Mouse (Mus musculus) c-Kit-negative CD71-positive TER-119-positive erythroid progenitor cells, embryonic 14.5 days (primary cell): Measurements from ENCODE around the gene Vps33a.
"Not testable (repeated sequence)": the region's sequence is repeated elsewhere in the genome, so short reads cannot be mapped to it uniquely, and the experiment has no call there.

Source experiments
- DNase-seq: peaks from one replicate; pipeline ENCODE4 v3.0.0-alpha.2; 2013; ENCODE audit warnings: low read depth, low spot score

Vps33a gene

DNA sequence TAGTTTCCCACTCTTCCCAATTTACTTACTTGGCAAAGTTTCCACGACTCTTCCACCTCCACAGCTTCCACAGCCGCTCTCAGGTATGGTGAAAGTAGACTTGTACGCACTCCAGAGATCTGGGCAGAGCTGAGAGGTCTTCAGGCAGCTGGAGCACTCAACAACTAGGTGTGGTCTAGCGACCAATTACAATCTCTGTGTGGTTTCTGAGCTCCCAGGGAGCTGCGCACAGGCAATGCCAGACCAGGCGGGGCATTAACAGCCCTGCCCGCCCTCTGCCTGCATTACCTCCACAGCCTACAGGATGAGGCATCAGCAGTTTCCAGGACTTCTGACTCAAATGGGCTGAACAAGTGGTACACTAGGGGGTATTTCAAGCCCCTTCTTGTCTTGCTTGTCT is 47.6 kb downstream of the Vps33a start, which contains the start of gene Gm49027:
Gm49027 (minus strand) TSS at position 208 of the 400 bp plus-strand sequence.
- no peak for DNase-seq

DNA sequence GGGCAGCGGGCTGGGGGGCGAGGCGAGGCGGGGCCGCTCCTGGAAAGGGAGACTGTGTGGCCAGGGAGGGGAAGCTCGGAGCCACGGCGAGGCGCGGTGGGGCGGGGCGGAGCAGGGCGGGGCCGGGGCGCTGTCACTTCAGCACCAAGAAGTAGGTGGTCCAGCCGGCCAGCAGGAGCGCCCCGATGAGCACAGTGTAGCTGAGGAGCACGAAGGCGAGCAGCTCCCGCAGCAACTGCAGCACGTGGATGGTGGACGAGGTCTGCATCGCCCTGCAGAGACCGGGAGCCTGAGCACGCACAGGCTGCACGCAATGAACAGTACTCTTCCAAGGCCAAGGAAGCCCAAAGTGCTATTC is 48.5 kb downstream of the Vps33a start:
- no peak for DNase-seq

DNA sequence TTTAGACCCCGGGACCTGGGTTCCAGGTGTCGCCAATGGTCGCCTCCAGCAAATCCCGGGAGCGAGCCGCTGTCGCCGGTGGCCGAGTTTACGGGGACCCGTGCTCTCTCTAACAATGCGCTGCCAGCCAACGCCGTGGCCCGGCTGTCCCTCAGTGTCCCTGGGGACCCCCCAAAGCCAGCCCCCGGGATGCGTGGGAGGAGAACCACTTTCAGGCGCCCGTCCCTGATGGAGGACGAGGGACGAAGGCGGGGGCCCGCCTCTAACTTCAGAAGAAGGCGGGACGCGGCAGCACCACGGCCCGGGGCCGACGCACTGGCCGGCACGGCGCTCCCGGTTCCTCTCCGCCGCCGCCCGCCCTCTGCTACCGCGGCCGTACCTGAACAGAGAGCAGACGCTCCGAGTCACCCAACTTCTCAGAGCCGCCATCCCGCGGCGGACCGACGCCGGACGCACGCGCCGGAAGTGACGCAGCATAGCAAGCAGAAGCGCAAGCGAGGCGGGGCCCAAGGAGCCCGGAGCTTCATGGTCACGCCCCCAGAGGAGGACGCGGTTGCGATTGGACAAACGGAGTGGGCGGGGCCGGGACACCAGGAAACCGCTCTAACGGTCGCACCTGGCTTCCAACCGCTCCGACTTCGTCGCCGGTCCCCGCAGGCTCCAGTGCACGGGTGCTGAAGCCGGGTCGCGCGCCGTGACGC is 49.0 kb downstream of the Vps33a start, which contains the start of gene Diablo:
Diablo (minus strand) TSS at position 485 of the 701 bp plus-strand sequence.
- DNase-seq: peak; percentile 98

DNA sequence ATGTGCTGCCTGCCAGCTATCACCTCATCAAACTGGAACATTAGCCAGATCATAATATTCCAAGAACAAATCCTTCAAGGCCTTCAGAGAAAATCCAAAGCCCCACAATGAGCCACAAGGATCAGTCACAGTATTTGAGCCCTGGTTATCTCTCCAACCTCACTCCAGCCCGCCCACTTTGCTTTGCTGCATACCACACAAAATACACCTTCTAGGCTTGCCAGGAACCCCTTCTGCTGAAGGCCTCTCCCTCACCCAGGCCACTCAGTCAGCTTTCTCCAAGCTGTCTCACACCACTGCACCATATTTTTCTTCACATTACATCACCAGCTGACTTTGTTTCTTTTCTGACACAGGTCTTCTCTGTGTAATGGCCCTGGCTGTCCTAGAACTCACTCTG is 50.7 kb downstream of the Vps33a start:
- DNase-seq: no peak

DNA sequence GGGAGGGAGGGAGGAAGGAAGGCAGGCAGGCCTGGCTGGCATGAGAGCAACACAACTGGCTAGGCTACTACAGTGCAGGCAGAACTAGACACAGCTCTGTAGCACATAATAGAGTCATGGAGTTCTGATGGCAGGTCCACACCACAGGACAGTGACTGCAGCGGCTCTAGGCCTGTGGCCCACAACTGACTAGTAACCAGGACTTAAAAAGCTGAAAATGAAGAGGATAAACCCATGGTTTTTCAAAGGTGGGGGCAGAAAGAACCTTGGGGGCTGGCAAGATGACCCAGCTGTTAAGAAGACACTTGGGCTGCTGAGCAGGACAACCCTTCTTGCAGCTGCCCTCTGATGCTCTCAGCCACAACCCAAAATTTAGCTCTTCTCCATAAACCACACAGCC is 51.2 kb downstream of the Vps33a start:
- no peak for DNase-seq

DNA sequence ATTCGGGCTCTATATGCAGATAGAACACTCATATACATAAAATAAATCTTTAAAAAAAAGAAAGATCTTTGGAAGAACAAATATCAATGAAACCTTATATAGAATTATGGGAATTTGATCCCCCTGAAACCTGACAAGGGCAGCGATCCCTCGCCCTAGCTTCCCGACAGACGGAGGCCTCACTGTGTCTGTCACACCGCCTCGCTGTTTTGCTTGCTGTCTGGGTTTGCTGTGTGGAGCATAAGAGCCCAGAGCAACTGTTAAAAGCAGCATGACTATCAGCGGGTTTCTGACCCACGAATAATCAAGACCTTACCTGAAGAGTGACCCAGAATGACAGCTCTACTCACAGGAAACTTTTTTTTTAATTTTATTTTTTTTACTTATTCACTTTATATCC is 52.2 kb downstream of the Vps33a start:
- no peak for DNase-seq

DNA sequence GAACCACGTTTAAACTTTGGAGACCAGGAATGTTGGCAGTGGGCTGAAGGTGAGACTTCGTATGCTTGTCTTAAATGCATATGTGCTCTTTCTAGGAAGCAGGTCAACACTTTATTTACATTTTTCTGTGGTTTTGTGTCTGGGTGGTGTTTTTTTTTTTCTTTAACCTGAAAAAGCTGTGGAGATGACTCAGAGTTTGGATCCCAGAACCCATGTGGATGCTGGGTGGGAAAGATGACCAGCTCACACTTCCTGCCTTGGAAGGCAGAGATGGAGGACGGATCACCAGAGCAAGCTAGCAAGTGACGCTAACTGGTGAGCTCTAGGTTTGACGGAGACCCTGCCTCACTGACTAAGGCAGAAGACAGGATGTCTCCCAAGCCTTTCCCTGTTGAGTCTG is 58.0 kb downstream of the Vps33a start:
- no peak for DNase-seq

DNA sequence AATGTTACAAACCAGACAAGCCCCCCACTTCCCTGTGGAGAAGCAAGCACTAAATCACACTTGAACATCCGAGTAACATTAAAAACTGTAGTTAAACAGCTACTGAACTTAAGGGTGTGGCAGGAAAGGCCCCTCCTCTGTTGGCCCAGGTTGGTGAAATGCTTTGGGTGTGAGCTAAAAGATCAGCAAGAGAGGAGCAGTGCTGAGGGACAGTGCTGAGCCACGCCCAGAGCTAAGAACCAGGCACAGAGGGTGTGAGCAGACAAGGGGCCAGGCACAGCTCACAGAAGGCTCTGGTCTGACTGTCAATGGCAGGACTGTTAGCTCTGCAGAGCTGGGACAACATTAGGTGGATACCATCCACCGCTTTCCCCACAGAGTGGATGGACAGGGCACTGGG is 60.7 kb downstream of the Vps33a start:
- DNase-seq: no peak

DNA sequence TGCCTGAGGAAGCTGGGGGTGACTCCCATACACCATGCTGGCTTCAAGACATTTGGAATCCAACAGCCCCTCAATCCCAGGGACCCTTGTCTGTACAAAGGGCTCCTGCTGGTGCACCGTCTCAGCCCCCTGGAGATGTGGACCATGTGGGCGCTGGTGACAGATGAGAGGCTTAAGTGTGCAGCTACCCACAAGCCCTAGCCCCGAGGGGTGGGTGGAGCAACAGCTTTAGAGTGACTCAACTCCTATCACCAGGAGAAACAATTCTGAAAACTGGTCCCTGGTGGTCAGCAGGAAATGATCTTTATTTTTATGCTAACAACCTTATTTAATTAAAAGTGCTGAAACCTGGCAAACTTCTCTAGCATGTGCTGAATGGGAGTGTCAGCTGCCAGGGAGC is 61.4 kb downstream of the Vps33a start:
- not testable (repeated sequence) for DNase-seq

DNA sequence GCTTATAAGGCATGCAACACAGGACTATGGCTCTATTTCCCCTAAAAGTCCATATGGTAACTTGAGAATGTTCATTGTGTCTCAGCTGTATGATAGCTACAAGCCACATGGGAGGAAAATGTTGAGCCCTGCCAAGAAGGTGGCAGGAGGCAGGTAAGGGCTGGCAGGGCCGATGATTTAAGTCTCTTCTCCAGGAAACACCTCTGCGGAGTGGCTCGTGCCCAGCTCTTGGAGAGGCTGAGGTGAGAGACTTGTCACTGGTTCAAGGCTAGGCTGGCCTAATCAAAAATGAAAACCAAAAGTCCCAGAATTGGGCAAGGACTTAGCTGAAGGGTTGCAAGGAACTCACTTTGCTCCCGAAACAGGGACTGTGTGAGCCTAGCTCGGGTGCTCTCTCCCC is 62.7 kb downstream of the Vps33a start, which contains the start of gene B3gnt4:
B3gnt4 (plus strand) TSS at position 301 of the 400 bp plus-strand sequence.
- DNase-seq: no peak

DNA sequence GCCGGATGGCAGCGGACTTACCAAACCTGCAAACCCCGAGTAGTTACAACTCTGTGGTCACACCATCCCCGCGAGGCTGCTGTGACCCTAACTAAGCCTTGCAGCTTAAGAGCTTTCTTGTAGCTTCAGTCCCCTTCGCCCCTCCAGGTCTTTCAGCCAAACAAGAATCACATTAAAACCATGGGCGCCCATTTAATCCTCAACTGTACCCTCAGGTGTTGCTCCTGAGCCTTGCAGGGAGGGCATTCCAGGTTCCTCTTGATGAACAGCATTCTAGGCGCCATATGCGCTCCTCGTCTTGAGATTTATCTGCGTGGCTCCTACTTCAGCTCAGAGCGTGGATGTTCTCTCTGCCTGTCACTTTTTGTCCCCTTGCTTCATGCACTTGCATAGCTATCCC is 63.9 kb downstream of the Vps33a start:
- DNase-seq: no peak

DNA sequence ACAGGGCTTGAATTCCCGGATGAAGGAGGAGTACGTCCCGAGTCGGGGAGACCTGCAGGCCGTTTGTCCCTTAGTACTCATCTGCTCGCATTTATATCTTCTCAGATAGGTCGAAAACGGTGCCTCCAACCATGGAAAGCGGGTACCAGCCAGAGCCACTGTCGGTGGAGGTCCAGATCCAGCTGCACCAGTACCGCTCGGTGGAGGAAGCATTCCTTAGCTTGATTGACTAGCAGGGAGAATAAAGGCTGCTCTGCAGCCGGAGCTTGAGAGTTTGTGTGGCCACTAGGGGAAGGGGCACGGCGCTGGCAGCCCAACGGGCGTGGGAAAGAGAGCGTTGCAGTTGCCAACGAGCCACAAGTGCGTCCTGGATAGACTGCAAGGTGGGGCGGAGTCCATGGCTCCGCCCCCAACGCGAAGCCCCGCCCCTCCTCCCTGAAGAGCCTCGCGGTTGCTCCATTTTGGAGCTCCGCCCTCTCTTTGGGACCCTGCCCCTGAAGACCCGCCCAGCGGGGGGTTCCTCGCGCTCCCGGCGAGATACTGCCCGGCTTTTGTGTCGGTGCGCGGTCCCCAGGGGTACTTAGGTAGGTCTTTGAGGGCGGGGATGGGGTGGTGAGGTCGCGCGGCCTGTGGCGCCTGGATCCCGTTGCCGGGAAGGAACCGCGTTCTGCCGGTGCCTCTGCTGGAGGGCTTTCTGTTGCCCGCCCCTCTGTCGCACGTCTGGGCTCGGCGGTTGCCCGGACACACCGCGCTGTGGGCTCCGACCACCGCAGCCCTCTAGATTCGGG is 64.7 kb downstream of the Vps33a start:
- DNase-seq: peak; percentile 26

DNA sequence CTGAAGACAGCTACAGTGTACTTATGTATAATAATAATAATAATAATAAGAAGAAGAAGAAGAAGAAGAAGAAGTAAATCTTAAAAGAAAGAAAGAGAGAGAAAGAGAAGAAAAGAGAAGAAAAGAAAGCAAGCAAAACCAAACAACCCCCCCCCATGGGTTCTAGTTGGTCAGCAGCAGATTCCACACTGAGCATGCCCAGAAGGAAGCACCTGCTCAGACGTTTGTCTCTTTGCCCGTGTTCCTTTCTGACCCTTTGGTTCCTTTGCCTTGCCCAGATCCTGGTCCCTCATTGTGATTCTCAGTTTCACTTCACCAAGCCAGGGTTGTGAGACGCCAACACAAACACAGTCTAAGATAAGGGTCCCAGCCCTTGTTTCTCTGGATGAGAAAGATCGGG is 70.9 kb downstream of the Vps33a start:
- DNase-seq: no peak

DNA sequence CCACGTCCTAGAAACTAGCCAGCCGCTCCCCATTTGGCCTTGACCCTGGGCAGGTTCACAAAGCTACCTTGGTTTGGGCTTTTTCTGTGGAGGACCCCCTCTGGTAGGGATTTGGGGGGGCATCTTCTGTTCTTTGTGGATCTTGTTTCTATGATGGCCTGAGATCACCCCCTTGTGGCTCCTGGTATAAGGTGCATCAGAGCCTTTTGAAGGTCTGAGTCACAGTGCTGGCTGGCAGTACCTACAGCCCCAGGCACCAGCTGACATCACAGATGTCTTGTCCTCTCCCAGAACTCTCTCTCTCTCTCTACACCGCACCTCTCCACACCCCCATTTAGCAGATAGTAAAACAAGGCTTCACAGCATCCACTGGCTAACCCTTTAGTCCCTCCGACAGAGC is 73.1 kb downstream of the Vps33a start:
- DNase-seq: no peak

DNA sequence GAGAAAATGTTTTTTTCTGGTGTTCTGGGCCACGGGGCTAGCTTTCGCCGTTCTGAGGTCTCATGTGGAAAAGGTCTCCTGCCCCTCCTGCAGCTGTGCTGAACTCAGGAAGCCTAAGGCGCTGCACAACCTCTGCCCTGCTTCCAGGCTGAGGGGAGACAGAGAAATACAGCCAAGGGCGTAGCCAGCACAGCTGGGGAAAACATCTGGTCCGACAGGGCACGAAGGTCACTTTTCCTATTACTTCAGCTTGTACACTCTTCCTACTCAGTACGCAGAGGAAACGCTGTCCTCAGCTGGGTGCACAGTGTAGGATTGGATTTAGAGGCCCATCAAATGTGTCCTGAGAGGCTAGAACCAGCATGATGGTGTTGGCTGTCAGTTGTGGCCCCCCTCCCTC is 82.9 kb downstream of the Vps33a start:
- no peak for DNase-seq

DNA sequence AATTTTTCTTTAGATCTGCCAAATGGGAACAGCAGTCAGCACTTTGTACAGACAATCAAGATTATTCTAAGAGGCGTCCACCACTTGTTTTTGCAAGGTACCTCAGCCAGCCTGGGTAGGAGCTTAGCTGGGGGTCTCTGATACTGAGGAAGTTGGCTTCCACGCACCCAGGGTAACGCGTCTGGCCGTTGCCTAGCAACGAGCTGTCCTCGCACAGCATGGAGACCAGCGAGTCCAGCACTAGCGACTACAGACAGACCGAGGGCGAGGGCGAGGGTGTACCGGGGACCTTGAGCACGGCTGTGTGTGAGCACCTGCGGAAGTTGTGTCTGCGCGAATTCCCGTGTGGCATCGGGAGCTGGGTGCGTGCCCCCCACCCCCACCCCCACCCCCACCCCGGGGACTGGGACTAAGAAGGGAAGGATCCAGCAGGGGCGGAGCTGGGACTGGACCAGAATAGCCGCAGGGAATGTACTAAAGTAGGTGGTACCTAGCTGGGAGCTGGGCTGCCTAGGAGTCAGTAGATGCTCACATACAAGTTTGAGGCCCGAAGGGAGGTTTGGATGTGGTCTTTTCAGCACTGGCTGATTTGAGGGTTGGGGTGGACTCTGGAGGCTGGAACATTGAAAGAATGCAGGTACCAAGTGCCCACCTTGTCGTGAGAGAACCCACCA is 83.6 kb downstream of the Vps33a start, which contains the start of the genes Lrrc43 and Il31:
Lrrc43 (plus strand) TSS at position 194 of the 674 bp plus-strand sequence.
Il31 (minus strand) TSS at position 378 of the 674 bp plus-strand sequence.
- no peak for DNase-seq

DNA sequence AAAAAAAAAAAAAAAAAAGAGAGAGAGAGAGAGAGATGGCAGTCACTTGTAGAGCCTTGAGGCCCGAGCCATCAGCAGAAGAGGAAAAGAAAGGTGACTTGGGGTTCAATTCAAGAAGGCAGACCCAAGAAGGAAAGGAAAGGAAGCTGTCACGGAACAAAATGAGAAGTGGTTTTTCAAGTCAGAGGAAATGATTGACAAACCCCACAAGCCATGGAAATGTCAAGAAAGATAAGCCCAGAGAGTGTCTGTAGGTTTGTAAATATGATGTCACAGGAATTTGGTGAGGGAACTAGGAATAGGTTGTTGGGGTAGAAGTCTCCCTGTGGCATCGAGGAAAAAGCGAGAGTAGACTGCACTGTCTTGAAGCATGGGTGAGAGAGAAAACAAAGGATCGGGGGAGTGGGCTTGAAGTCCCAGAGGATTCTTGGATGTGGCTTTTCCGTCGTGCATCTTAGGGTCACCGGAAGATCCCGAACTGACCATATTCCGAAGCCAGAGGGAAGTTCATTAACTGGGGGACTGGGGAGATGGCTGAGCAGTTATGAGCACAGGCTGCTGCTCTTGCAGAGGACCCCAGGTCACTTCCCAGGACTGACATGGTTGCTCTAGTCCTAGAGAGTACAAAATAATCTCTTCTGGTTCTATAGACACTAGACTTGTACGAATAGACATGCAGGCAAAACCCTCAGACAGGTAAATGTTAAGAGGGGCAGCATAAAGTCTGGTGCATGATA is 85.0 kb downstream of the Vps33a start:
- no peak for DNase-seq
